In the genomic region with DNA sequence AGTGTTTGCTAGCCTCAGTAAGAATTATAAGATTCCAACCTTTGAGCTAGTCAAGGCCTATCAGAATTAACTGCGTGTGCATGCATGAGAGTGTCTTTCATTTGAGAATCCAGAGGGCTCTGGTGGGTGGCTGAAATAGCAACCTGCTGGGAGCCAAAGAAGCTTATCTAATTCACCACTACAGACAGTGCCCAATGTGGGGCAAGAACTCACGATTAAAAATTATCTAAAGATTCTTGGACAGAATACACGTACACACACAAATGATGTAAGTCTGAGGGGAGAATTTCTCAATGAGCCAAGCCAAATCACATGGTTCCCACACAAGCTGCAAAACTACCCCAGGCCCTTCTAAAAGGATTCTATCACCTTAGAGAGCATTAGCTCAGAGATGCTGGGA, we compare ENCODE assay signal across 25 mouse cellular contexts. TPM values are rescaled to one million over a fixed set of nuclear protein-coding genes. Genes with fewer than 3 reads are reported as not detected.
DNase-seq lines count a peak whose midpoint lies in the region; ATAC-seq and TF ChIP-seq lines count a peak whose summit lies in the region.
"Had no signal": no experiment of that assay in that cellular context is flagged by ENCODE, and none has a peak within 500 bp of the region (broad histone marks: within the 10 kb centered on the region; RNA-seq: fewer than 3 reads in every experiment).

No protein-coding gene starts in this region.

- no peak overlapping the region for H3K9ac ChIP-seq in liver, embryonic 12.5 days
- no peak overlapping the region for H3K9ac ChIP-seq in liver, embryonic 16.5 days (ENCODE audit: low read depth, low read length)
- H3K9ac ChIP-seq in hindbrain, embryonic 14.5 days: no peak overlapping the region
- H3K9ac ChIP-seq: embryonic facial prominence, embryonic 15.5 days; heart, embryonic 13.5 days; hindbrain, embryonic 12.5 days had no signal

- no peak overlapping the region for H3K4me3 ChIP-seq in layer of hippocampus, adult 2 months
- no peak overlapping the region for H3K4me3 ChIP-seq in liver, embryonic 12.5 days
- no peak overlapping the region for H3K4me3 ChIP-seq in liver, embryonic 16.5 days (ENCODE audit: low read depth, low read length)
- no peak overlapping the region for H3K4me3 ChIP-seq in hindbrain, embryonic 14.5 days (replicated peaks; ENCODE audit: low read length)
- H3K4me3 ChIP-seq: embryonic facial prominence, embryonic 15.5 days; erythroblast, embryonic 14.5 days; forebrain, embryonic 10.5 days; gastrocnemius, adult 2 months; heart, embryonic 13.5 days; hindbrain, embryonic 12.5 days had no signal

- ATAC-seq in liver, embryonic 12.5 days: 0 out of 2 replicates have a peak, but pooled peaks have one; percentile 49
- peak; percentile 66 for ATAC-seq in liver, embryonic 16.5 days (ENCODE audit: low read depth)
- ATAC-seq in hindbrain, embryonic 14.5 days (ENCODE audit: low FRiP score): no peak
- ATAC-seq: forebrain, embryonic 14.5 days; hindbrain, postnatal 0 days had no signal

- no peaks in the 10 kb centered on the region for H3K9me3 ChIP-seq in liver, embryonic 12.5 days (replicated peaks)
- no peaks in the 10 kb centered on the region for H3K9me3 ChIP-seq in liver, embryonic 16.5 days (replicated peaks; ENCODE audit: control insufficient read depth, low read length)
- no peaks in the 10 kb centered on the region for H3K9me3 ChIP-seq in hindbrain, embryonic 14.5 days (ENCODE audit: control insufficient read depth, low read length)
- H3K9me3 ChIP-seq: embryonic facial prominence, embryonic 15.5 days; forebrain, embryonic 10.5 days; heart, embryonic 13.5 days; hindbrain, embryonic 12.5 days had no signal

- no peak for DNase-seq in layer of hippocampus, adult 2 months (ENCODE audit: low spot score in 2 of 2)
- DNase-seq in layer of hippocampus, adult 9-11 months: no peak
- DNase-seq in testis, postnatal 10 days (ENCODE audit: low spot score): no peak
- DNase-seq in hindbrain, embryonic 14.5 days (ENCODE audit: low spot score): no peak
- DNase-seq in lung, adult 18-20 months: no peak
- DNase-seq: adrenal gland, postnatal 10 days; cerebellum, adult 11 months; cerebellum, adult 8-10 months; cerebellum, postnatal 14 days; embryo, embryonic 11 days; gastrocnemius, adult 2 months; gastrocnemius, postnatal 25 days; heart, postnatal 36 days had no signal

- 52% methylated on average over 3 of the region's 3 CpGs for WGBS in liver, embryonic 12.5 days (ENCODE audit: insufficient replicate concordance)
- 26% methylated on average over 3 of the region's 3 CpGs for WGBS in liver, embryonic 16.5 days (ENCODE audit: insufficient replicate concordance)
- WGBS in hindbrain, embryonic 14.5 days: 92% methylated on average over 3 of the region's 3 CpGs

- peak overlapping the region; percentile 8; the same call in 1 of the 2 replicates for H3K27ac ChIP-seq in layer of hippocampus, adult 2 months
- no peak overlapping the region for H3K27ac ChIP-seq in liver, embryonic 12.5 days
- H3K27ac ChIP-seq in liver, embryonic 16.5 days (ENCODE audit: low read length): no peak overlapping the region
- H3K27ac ChIP-seq in hindbrain, embryonic 14.5 days: no peak overlapping the region
- H3K27ac ChIP-seq: embryonic facial prominence, embryonic 15.5 days; forebrain, embryonic 10.5 days; gastrocnemius, adult 2 months; heart, embryonic 13.5 days; hindbrain, embryonic 12.5 days; hindbrain, postnatal 0 days had no signal

- H3K4me1 ChIP-seq in liver, embryonic 12.5 days: peaks cover 25% of the 10 kb centered on the region
- H3K4me1 ChIP-seq in liver, embryonic 16.5 days (ENCODE audit: control insufficient read depth, low read depth, low read length): peaks cover 10% of the 10 kb centered on the region
- H3K4me1 ChIP-seq in hindbrain, embryonic 14.5 days (replicated peaks; ENCODE audit: control insufficient read depth, insufficient read depth, low read length): no peaks in the 10 kb centered on the region
- H3K4me1 ChIP-seq: embryonic facial prominence, embryonic 15.5 days; forebrain, embryonic 10.5 days; heart, embryonic 13.5 days had no signal

- H3K4me2 ChIP-seq in liver, embryonic 12.5 days: no peak overlapping the region
- no peak overlapping the region for H3K4me2 ChIP-seq in liver, embryonic 16.5 days (ENCODE audit: low read depth, low read length)
- no peak overlapping the region for H3K4me2 ChIP-seq in hindbrain, embryonic 14.5 days (replicated peaks)
- H3K4me2 ChIP-seq: embryonic facial prominence, embryonic 15.5 days; heart, embryonic 13.5 days; hindbrain, embryonic 12.5 days had no signal

- H3K36me3 ChIP-seq in liver, embryonic 12.5 days: peaks cover 97% of the 10 kb centered on the region
- peaks cover 81% of the 10 kb centered on the region for H3K36me3 ChIP-seq in liver, embryonic 16.5 days (ENCODE audit: control insufficient read depth, insufficient read depth)
- peaks cover 98% of the 10 kb centered on the region for H3K36me3 ChIP-seq in hindbrain, embryonic 14.5 days (replicated peaks; ENCODE audit: control insufficient read depth, insufficient read depth)

- H3K27me3 ChIP-seq in liver, embryonic 12.5 days (replicated peaks): no peaks in the 10 kb centered on the region
- H3K27me3 ChIP-seq in liver, embryonic 16.5 days (ENCODE audit: control insufficient read depth, insufficient read depth, low read depth, low read length): no peaks in the 10 kb centered on the region
- H3K27me3 ChIP-seq in hindbrain, embryonic 14.5 days (ENCODE audit: control insufficient read depth, insufficient read depth, low read length): no peaks in the 10 kb centered on the region
- H3K27me3 ChIP-seq: embryonic facial prominence, embryonic 15.5 days; heart, embryonic 13.5 days; hindbrain, embryonic 12.5 days had no signal

- TF ChIP-seq CTCF in layer of hippocampus, adult 2 months (conservative IDR thresholded peaks at IDR 0.05): no peak

RNA-seq across cellular contexts. Expression of gene Gm38431, which starts 8.5 kb away (rescaled TPM):
- 1 to 10 TPM; 2.9 to 3.8 TPM for total RNA-seq in layer of hippocampus, adult 2 months (2021)
- polyA plus RNA-seq in liver, embryonic 12.5 days (2016; fragmentation: Nextera tagmentation; extraction: Ambion mirVana): 1.2 and 2.1 TPM in 2 replicates
- polyA plus RNA-seq in liver, embryonic 16.5 days (2015; fragmentation: Nextera tagmentation; extraction: Ambion mirVana): 0.85 and 1.6 TPM in 2 replicates
- polyA plus RNA-seq in hindbrain, embryonic 14.5 days (2014; fragmentation: Nextera tagmentation; extraction: Ambion mirVana): 0.95 and 1.6 TPM in 2 replicates

RNA-seq across cellular contexts. Expression of gene Raver1, which starts 8.5 kb away (rescaled TPM):
- total RNA-seq in layer of hippocampus, adult 2 months (2021): 10 to 100 TPM; 34.5 to 36.5 TPM
- polyA plus RNA-seq in liver, embryonic 12.5 days (2016; fragmentation: Nextera tagmentation; extraction: Ambion mirVana): 39.8 and 43.8 TPM in 2 replicates
- polyA plus RNA-seq in liver, embryonic 16.5 days (2015; fragmentation: Nextera tagmentation; extraction: Ambion mirVana): 17.6 and 19.8 TPM in 2 replicates
- 35.2 and 37.6 TPM in 2 replicates for polyA plus RNA-seq in hindbrain, embryonic 14.5 days (2014; fragmentation: Nextera tagmentation; extraction: Ambion mirVana)

RNA-seq across cellular contexts. Expression of gene Fdx1l, which starts 9.9 kb away (rescaled TPM):
- total RNA-seq in layer of hippocampus, adult 2 months (2021): 10 to 100 TPM; 61.1 to 62.0 TPM
- polyA plus RNA-seq in liver, embryonic 12.5 days (2016; fragmentation: Nextera tagmentation; extraction: Ambion mirVana): 48.7 and 49.6 TPM in 2 replicates
- 26.5 and 26.6 TPM in 2 replicates for polyA plus RNA-seq in liver, embryonic 16.5 days (2015; fragmentation: Nextera tagmentation; extraction: Ambion mirVana)
- polyA plus RNA-seq in hindbrain, embryonic 14.5 days (2014; fragmentation: Nextera tagmentation; extraction: Ambion mirVana): 67.0 and 72.0 TPM in 2 replicates

RNA-seq across cellular contexts. Expression of gene Gm49373, which starts 10.4 kb away (rescaled TPM):
- 1 to 10 TPM in 1 of 2 experiments, under 1 TPM in 1; 0.74 to 2.7 TPM for total RNA-seq in layer of hippocampus, adult 2 months (2021)
- polyA plus RNA-seq in liver, embryonic 12.5 days (2016; fragmentation: Nextera tagmentation; extraction: Ambion mirVana): 0.77 and 0.98 TPM in 2 replicates
- polyA plus RNA-seq in liver, embryonic 16.5 days (2015; fragmentation: Nextera tagmentation; extraction: Ambion mirVana): 0.18 and 0.20 TPM in 2 replicates
- polyA plus RNA-seq in hindbrain, embryonic 14.5 days (2014; fragmentation: Nextera tagmentation; extraction: Ambion mirVana): 1.2 and 2.4 TPM in 2 replicates
- total RNA-seq: common myeloid progenitor, adult 5-6 weeks; granulocyte monocyte progenitor cell, adult 5-6 weeks had no signal

RNA-seq across cellular contexts. Expression of gene Zglp1, which starts 16.4 kb away (rescaled TPM):
- total RNA-seq in layer of hippocampus, adult 2 months (2021): under 1 TPM in 1 of 2 experiments, not detected in 1; 0.71 TPM
- polyA plus RNA-seq in liver, embryonic 12.5 days (2016; fragmentation: Nextera tagmentation; extraction: Ambion mirVana): 0.62 TPM in 1 of 2 replicates, not detected in the other
- polyA plus RNA-seq in liver, embryonic 16.5 days (2015; fragmentation: Nextera tagmentation; extraction: Ambion mirVana): 0.43 TPM in 1 of 2 replicates, not detected in the other
- 1.0 and 2.0 TPM in 2 replicates for polyA plus RNA-seq in hindbrain, embryonic 14.5 days (2014; fragmentation: Nextera tagmentation; extraction: Ambion mirVana)
- total RNA-seq: adrenal gland, postnatal 10 days; adrenal gland, postnatal 4 days; common myeloid progenitor, adult 5-6 weeks; gastrocnemius, adult 2 months; gastrocnemius, postnatal 25 days; granulocyte monocyte progenitor cell, adult 5-6 weeks; heart, postnatal 36 days had no signal
- polyA plus RNA-seq: hindbrain, embryonic 12.5 days had no signal
